Mouse (Mus musculus) kidney, postnatal 0 days (tissue): ENCODE measurements around the gene Lrrc71. TPM values are rescaled to one million over a fixed set of nuclear protein-coding genes. Genes with fewer than 3 reads are reported as not detected.

Experiments
- ATAC-seq: fragments of 200-750 bp; cut with Nextera tagmentation; replicated peaks from 2 replicates; pipeline ENCODE4 v1.8.0; 2017; ENCODE audit warnings: low read depth, moderate number of reproducible peaks, moderate TSS enrichment, moderate library complexity; ENCODE audit not compliant: low FRiP score
- DNase-seq: peaks from one replicate; pipeline ENCODE4 v3.0.0-alpha.2; 2016; ENCODE audit warnings: low spot score
- H3K27ac ChIP-seq: fragments of 300-500 bp; sonication (generic); 2 replicates; pipeline ENCODE4 v1.5.1; 2014; ENCODE audit warnings: mild to moderate bottlenecking
- H3K27me3 ChIP-seq: fragments of 300-500 bp; sonication (generic); 2 replicates; pipeline ENCODE4 v1.6.1; 2014; ENCODE audit warnings: low read length, mixed read lengths; ENCODE audit not compliant: insufficient read depth
- H3K36me3 ChIP-seq: fragments of 300-500 bp; sonication (generic); 2 replicates; pipeline ENCODE4 v1.6.1; 2014; ENCODE audit warnings: low read length, mixed read lengths; ENCODE audit not compliant: insufficient read depth
- H3K4me1 ChIP-seq: fragments of 300-500 bp; sonication (generic); replicated peaks from 2 replicates; pipeline ENCODE4 v1.6.1; 2014; ENCODE audit warnings: antibody characterized with exemption, low read length, mixed read lengths; ENCODE audit not compliant: insufficient read depth
- H3K4me2 ChIP-seq: fragments of 300-500 bp; sonication (generic); 2 replicates; pipeline ENCODE4 v1.6.1; 2014; ENCODE audit warnings: mild to moderate bottlenecking, low read length, moderate library complexity, mixed read lengths
- H3K4me3 ChIP-seq: fragments of 300-500 bp; sonication (generic); replicated peaks from 2 replicates; pipeline ENCODE4 v1.5.1; 2014; ENCODE audit warnings: low read depth, low read length
- H3K9ac ChIP-seq: fragments of 300-500 bp; sonication (generic); 2 replicates; pipeline ENCODE4 v1.6.1; 2014; ENCODE audit warnings: low read depth, low read length
- H3K9me3 ChIP-seq: fragments of 300-500 bp; sonication (generic); replicated peaks from 2 replicates; pipeline ENCODE4 v1.6.1; 2016; ENCODE audit warnings: low read length, inconsistent platforms, mixed read lengths
- CTCF ChIP-seq: IDR thresholded peaks from 2 replicates; pipeline ENCODE4 v1.5.1; 2016; ENCODE audit warnings: antibody characterized with exemption, low read depth, mild to moderate bottlenecking, moderate library complexity
- WGBS: fragments of 180-500 bp; shearing (Covaris S2); extraction: QIAGEN DNeasy Blood & Tissue Kit; methylation state at CpG from one replicate; pipeline ENCODE4 v1.1.7; 2014; 5-methylcytosine and 5-hydroxymethylcytosine counted together
- polyA plus RNA-seq: library from polyadenylated mRNA; unstranded; fragments of >200 nt; fragmentation: Nextera tagmentation; extraction: Ambion mirVana; gene quantifications from 2 replicates; pipeline ENCODE4 v1.2.1, GENCODE M21; 2015

Gene Lrrc71
- polyA plus RNA-seq, 1 experiment from 2014 or later: 0.37 TPM

- peaks cover 63% of the 10 kb centered on the region for H3K36me3 ChIP-seq
- no peak overlapping the region for H3K4me3 ChIP-seq
- DNase-seq: no peak
- H3K4me2 ChIP-seq: no peak overlapping the region
- no peak overlapping the region for H3K27ac ChIP-seq
- no peak for TF ChIP-seq CTCF
- H3K27me3 ChIP-seq: no peaks in the 10 kb centered on the region
- no peaks in the 10 kb centered on the region for H3K9me3 ChIP-seq
- no peak overlapping the region for H3K9ac ChIP-seq
- no peaks in the 10 kb centered on the region for H3K4me1 ChIP-seq
- ATAC-seq: 0 out of 2 replicates have a peak, but pooled peaks have one; percentile 10
- WGBS: 30% methylated on average over 9 of the region's 9 CpGs
These were observed 13.1 kb downstream of the Lrrc71 start for GRCm38 (mm10) chr3:87735335-87735734.

GRCm38 (mm10) chr3:87733984-87734761 is 14.3 kb downstream of the Lrrc71 start:
- Histone ChIP-seq H3K9ac (no peak overlapping the region), H3K27me3 (no peaks in the 10 kb centered on the region), H3K4me3 (no peak overlapping the region), H3K9me3 (no peaks in the 10 kb centered on the region), H3K4me2 (no peak overlapping the region), H3K4me1 (no peaks in the 10 kb centered on the region), H3K36me3 (peaks cover 70% of the 10 kb centered on the region), H3K27ac (no peak overlapping the region)
- no peak for TF ChIP-seq CTCF
- ATAC-seq (no peak), DNase-seq (no peak)
- 56% methylated on average over 11 of the region's 11 CpGs for WGBS

GRCm38 (mm10) chr3:87733098-87733497 is 15.3 kb downstream of the Lrrc71 start:
- Histone ChIP-seq H3K4me2 (no peak overlapping the region), H3K9me3 (no peaks in the 10 kb centered on the region), H3K9ac (no peak overlapping the region), H3K4me1 (no peaks in the 10 kb centered on the region), H3K27me3 (no peaks in the 10 kb centered on the region), H3K27ac (no peak overlapping the region), H3K4me3 (no peak overlapping the region), H3K36me3 (peaks cover 72% of the 10 kb centered on the region)
- DNase-seq (no peak), ATAC-seq (no peak)
- 85% methylated on average over 4 of the region's 4 CpGs for WGBS
- TF ChIP-seq CTCF: no peak

- H3K27ac ChIP-seq: no peak overlapping the region
- H3K36me3 ChIP-seq: peaks cover 78% of the 10 kb centered on the region
- H3K27me3 ChIP-seq: no peaks in the 10 kb centered on the region
- DNase-seq: no peak
- H3K4me1 ChIP-seq: no peaks in the 10 kb centered on the region
- H3K4me2 ChIP-seq: no peak overlapping the region
- H3K9me3 ChIP-seq: no peaks in the 10 kb centered on the region
- WGBS: 80% methylated on average over 6 of the region's 6 CpGs
- H3K9ac ChIP-seq: no peak overlapping the region
- no peak for TF ChIP-seq CTCF
- no peak for ATAC-seq
- no peak overlapping the region for H3K4me3 ChIP-seq
These were observed 19.7 kb downstream of the Lrrc71 start for GRCm38 (mm10) chr3:87728696-87729095.

GRCm38 (mm10) chr3:87726191-87726590 is 22.2 kb downstream of the Lrrc71 start:
- H3K4me3 ChIP-seq: no peak overlapping the region
- H3K27ac ChIP-seq: no peak overlapping the region
- ATAC-seq: no peak
- no peak overlapping the region for H3K4me2 ChIP-seq
- no peak overlapping the region for H3K9ac ChIP-seq
- H3K9me3 ChIP-seq: no peaks in the 10 kb centered on the region
- DNase-seq: no peak
- no peaks in the 10 kb centered on the region for H3K27me3 ChIP-seq
- H3K36me3 ChIP-seq: peaks cover 78% of the 10 kb centered on the region
- TF ChIP-seq CTCF: no peak
- 97% methylated on average over 7 of the region's 7 CpGs for WGBS
- H3K4me1 ChIP-seq: no peaks in the 10 kb centered on the region

- Histone ChIP-seq H3K36me3 (peaks cover 81% of the 10 kb centered on the region), H3K9me3 (no peaks in the 10 kb centered on the region), H3K4me2 (no peak overlapping the region), H3K27ac (no peak overlapping the region), H3K4me1 (no peaks in the 10 kb centered on the region), H3K4me3 (no peak overlapping the region), H3K27me3 (no peaks in the 10 kb centered on the region), H3K9ac (no peak overlapping the region)
- 95% methylated on average over 16 of the region's 16 CpGs for WGBS
- TF ChIP-seq CTCF: no peak
- no peak for ATAC-seq
- no peak for DNase-seq
These were observed 22.8 kb downstream of the Lrrc71 start for GRCm38 (mm10) chr3:87725396-87726160.
